In the genomic region with DNA sequence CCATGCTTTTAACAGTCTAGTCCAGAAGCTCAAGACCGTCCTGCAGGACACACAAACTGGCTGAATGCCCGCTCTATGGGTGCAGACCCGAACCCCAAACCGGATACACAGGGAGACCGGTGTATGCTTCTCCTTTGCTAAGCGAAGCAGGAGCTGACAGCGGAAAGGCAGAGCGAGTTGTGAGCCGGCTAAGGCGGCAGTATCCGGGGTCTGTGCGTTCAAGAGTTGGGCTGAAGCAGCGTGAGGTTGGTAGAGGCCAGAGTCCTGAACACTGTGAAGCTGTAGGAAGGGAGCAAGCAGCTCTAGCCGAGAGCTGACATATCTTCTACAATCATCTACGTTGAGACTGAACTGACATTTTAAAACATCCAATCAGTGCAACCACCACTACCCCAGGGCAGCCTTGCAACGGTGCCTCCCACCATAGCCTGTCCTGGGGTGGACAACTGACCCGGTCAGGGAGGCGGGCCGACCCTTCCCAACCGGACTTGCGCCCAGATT, we compare ENCODE assay signal across 9 mouse cellular contexts. TPM values are rescaled to one million over a fixed set of nuclear protein-coding genes. Genes with fewer than 3 reads are reported as not detected.
DNase-seq lines count a peak whose midpoint lies in the region; ATAC-seq and TF ChIP-seq lines count a peak whose summit lies in the region.
"Had no signal": no experiment of that assay in that cellular context is flagged by ENCODE, and none has a peak within 500 bp of the region (broad histone marks: within the 10 kb centered on the region; RNA-seq: fewer than 3 reads in every experiment).

No protein-coding gene starts in this region.

- peaks cover 2% of the 10 kb centered on the region for H3K4me1 ChIP-seq in heart, adult 2 months (ENCODE audit: control insufficient read depth, insufficient read depth, low read length)
- H3K4me1 ChIP-seq in hindbrain, embryonic 12.5 days: peaks cover 12% of the 10 kb centered on the region
- peaks cover 21% of the 10 kb centered on the region for H3K4me1 ChIP-seq in liver, embryonic 15.5 days (replicated peaks)
- peaks cover 11% of the 10 kb centered on the region for H3K4me1 ChIP-seq in neural tube, embryonic 14.5 days (ENCODE audit: control insufficient read depth, insufficient read depth, low read length)

- H3K79me2 ChIP-seq in heart, adult 2 months (replicated peaks; ENCODE audit: control insufficient read depth, insufficient read depth, low read length): no peaks in the 10 kb centered on the region

- peak overlapping the region; percentile 96 for H3K27ac ChIP-seq in heart, adult 2 months
- H3K27ac ChIP-seq in hindbrain, embryonic 12.5 days: peak overlapping the region; percentile 94
- H3K27ac ChIP-seq in liver, embryonic 15.5 days (replicated peaks): peak overlapping the region; percentile 99
- H3K27ac ChIP-seq in neural tube, embryonic 14.5 days (ENCODE audit: low read depth, low read length): peak overlapping the region; percentile 62

- intact Hi-C loops in heart, adult 2 months (cut with DNase I): loop anchor here (1.0 to 10.0 kb wide), 4 partner anchors 43 to 513 kb away; a partner anchor contains a TSS
- intact Hi-C loops in heart, postnatal 10 days (cut with DNase I): loop anchor here (1.0 to 5.0 kb wide), 3 partner anchors 43 to 176 kb away; a partner anchor contains a TSS

- no peak; the same call in 1 of the 2 replicates for TF ChIP-seq POLR2A in heart, adult 2 months (IDR thresholded peaks at IDR 0.05; ENCODE audit: insufficient read depth, low read depth, low read length)

- no peak for TF ChIP-seq CTCF in heart, adult 2 months (IDR thresholded peaks at IDR 0.05)

- H3K4me2 ChIP-seq in hindbrain, embryonic 12.5 days (replicated peaks): peak overlapping the region; percentile 81
- peak overlapping the region; percentile 98 for H3K4me2 ChIP-seq in liver, embryonic 15.5 days
- H3K4me2 ChIP-seq in neural tube, embryonic 14.5 days (ENCODE audit: low read depth, low read length): peak overlapping the region; percentile 87

- 0 out of 2 replicates have a peak, but pooled peaks cover 3% of the 10 kb centered on the region for H3K36me3 ChIP-seq in heart, adult 2 months (ENCODE audit: control insufficient read depth, insufficient read depth, low read length)
- peaks cover 21% of the 10 kb centered on the region for H3K36me3 ChIP-seq in hindbrain, embryonic 12.5 days
- peaks cover 32% of the 10 kb centered on the region for H3K36me3 ChIP-seq in liver, embryonic 15.5 days (replicated peaks)
- peaks cover 7% of the 10 kb centered on the region for H3K36me3 ChIP-seq in neural tube, embryonic 14.5 days (ENCODE audit: control insufficient read depth, insufficient read depth, low read length)

- 1% methylated on average over 21 of the region's 21 CpGs for WGBS in heart, adult 2 months
- WGBS in hindbrain, embryonic 12.5 days: 2% methylated on average over 21 of the region's 21 CpGs
- WGBS in liver, embryonic 15.5 days (ENCODE audit: insufficient replicate concordance): 1% methylated on average over 21 of the region's 21 CpGs
- 3% methylated on average over 21 of the region's 21 CpGs for WGBS in neural tube, embryonic 14.5 days

- H3K27me3 ChIP-seq in heart, adult 2 months (ENCODE audit: control insufficient read depth, insufficient read depth, low read length): no peaks in the 10 kb centered on the region
- H3K27me3 ChIP-seq in hindbrain, embryonic 12.5 days: no peaks in the 10 kb centered on the region
- no peaks in the 10 kb centered on the region for H3K27me3 ChIP-seq in liver, embryonic 15.5 days
- H3K27me3 ChIP-seq in neural tube, embryonic 14.5 days (ENCODE audit: control insufficient read depth, insufficient read depth, low read length): no peaks in the 10 kb centered on the region

- ATAC-seq in CD4-positive, CD25-positive, alpha-beta regulatory T cell, adult 4 months: peak; percentile 21
- ATAC-seq in hindbrain, embryonic 12.5 days (ENCODE audit: low FRiP score): peak; percentile 82
- peak; percentile 3; the same call in 1 of the 2 replicates for ATAC-seq in liver, embryonic 15.5 days (ENCODE audit: insufficient read depth)
- no peak for ATAC-seq in neural tube, embryonic 14.5 days (ENCODE audit: low read depth)
- ATAC-seq in monocyte, adult 5-6 weeks (replicated peaks; ENCODE audit: insufficient number of reproducible peaks, low FRiP score, low TSS enrichment, poor library complexity, severe bottlenecking): no peak; the same call in 1 of the 2 replicates

- peak overlapping the region; percentile 77 for H3K9ac ChIP-seq in heart, adult 2 months (ENCODE audit: low read depth, low read length)
- peak overlapping the region; percentile 82 for H3K9ac ChIP-seq in hindbrain, embryonic 12.5 days
- peak overlapping the region; percentile 82 for H3K9ac ChIP-seq in liver, embryonic 15.5 days
- H3K9ac ChIP-seq in neural tube, embryonic 14.5 days (replicated peaks; ENCODE audit: low read depth, low read length): peak overlapping the region; percentile 51

- H3K9me3 ChIP-seq in hindbrain, embryonic 12.5 days (replicated peaks): no peaks in the 10 kb centered on the region
- H3K9me3 ChIP-seq in liver, embryonic 15.5 days (replicated peaks): no peaks in the 10 kb centered on the region
- H3K9me3 ChIP-seq in neural tube, embryonic 14.5 days (ENCODE audit: control insufficient read depth, low read length): no peaks in the 10 kb centered on the region

- peak overlapping the region; percentile 73 for H3K4me3 ChIP-seq in heart, adult 2 months
- H3K4me3 ChIP-seq in hindbrain, embryonic 12.5 days: peak overlapping the region; percentile 62
- peak overlapping the region; percentile 85 for H3K4me3 ChIP-seq in liver, embryonic 15.5 days (replicated peaks)
- peak overlapping the region; percentile 66 for H3K4me3 ChIP-seq in neural tube, embryonic 14.5 days (ENCODE audit: low read depth, low read length)

- no peak for TF ChIP-seq EP300 in heart, adult 2 months (IDR thresholded peaks at IDR 0.05; ENCODE audit: insufficient read depth, low read depth, low read length)

- no peak for DNase-seq in heart, adult 2 months
- no peak for DNase-seq in heart, postnatal 10 days
- DNase-seq in cerebellum, postnatal 10 days: peak; percentile 64 to 68

RNA-seq across cellular contexts. Expression of a gene that starts 0.5 kb away (rescaled TPM):
- total RNA-seq in heart, adult 2 months (2021): 1 to 10 TPM; 3.3 to 3.4 TPM
- polyA plus RNA-seq in heart, adult 2 months (2012; rRNA removed): 2.8 and 5.0 TPM in 2 replicates
- total RNA-seq in heart, postnatal 10 days (2021): 1 to 10 TPM; 6.0 to 6.6 TPM
- polyA plus RNA-seq in CD4-positive, CD25-positive, alpha-beta regulatory T cell, adult 4 months (2017; shearing (Covaris generic)): 10 to 100 TPM; 24.0 to 27.5 TPM
- 10.3 and 10.4 TPM in 2 replicates for polyA plus RNA-seq in hindbrain, embryonic 12.5 days (2016; fragmentation: Nextera tagmentation; extraction: Ambion mirVana)
- 2.5 and 2.8 TPM in 2 replicates for polyA plus RNA-seq in liver, embryonic 15.5 days (2015; fragmentation: Nextera tagmentation; extraction: Ambion mirVana)
- 8.7 and 9.0 TPM in 2 replicates for polyA plus RNA-seq in neural tube, embryonic 14.5 days (2014; fragmentation: Nextera tagmentation; extraction: Ambion mirVana)
- total RNA-seq in monocyte, adult 5-6 weeks (2017): 13.1 to 21.7 TPM (median 14.7 TPM) in 3 replicates

RNA-seq across cellular contexts. Expression of a gene that starts 42.5 kb away (rescaled TPM):
- total RNA-seq in heart, adult 2 months (2021): 10 to 100 TPM; 79.2 to 81.7 TPM
- 86.7 and 111 TPM in 2 replicates for polyA plus RNA-seq in heart, adult 2 months (2012; rRNA removed)
- total RNA-seq in heart, postnatal 10 days (2021): 100 to 1,000 TPM; 125 to 126 TPM
- polyA plus RNA-seq in CD4-positive, CD25-positive, alpha-beta regulatory T cell, adult 4 months (2017; shearing (Covaris generic)): 10 to 100 TPM; 69.2 to 98.9 TPM
- 123 and 127 TPM in 2 replicates for polyA plus RNA-seq in hindbrain, embryonic 12.5 days (2016; fragmentation: Nextera tagmentation; extraction: Ambion mirVana)
- polyA plus RNA-seq in liver, embryonic 15.5 days (2015; fragmentation: Nextera tagmentation; extraction: Ambion mirVana): 48.0 and 48.5 TPM in 2 replicates
- 117 and 127 TPM in 2 replicates for polyA plus RNA-seq in neural tube, embryonic 14.5 days (2014; fragmentation: Nextera tagmentation; extraction: Ambion mirVana)
- 131 to 170 TPM (median 150 TPM) in 3 replicates for total RNA-seq in monocyte, adult 5-6 weeks (2017)

RNA-seq across cellular contexts. Expression of a gene that starts 55.9 kb away (rescaled TPM):
- total RNA-seq in heart, adult 2 months (2021): not detected
- polyA plus RNA-seq in heart, adult 2 months (2012; rRNA removed): not detected in 2 replicates
- not detected for total RNA-seq in heart, postnatal 10 days (2021)
- polyA plus RNA-seq in CD4-positive, CD25-positive, alpha-beta regulatory T cell, adult 4 months (2017; shearing (Covaris generic)): not detected
- polyA plus RNA-seq in hindbrain, embryonic 12.5 days (2016; fragmentation: Nextera tagmentation; extraction: Ambion mirVana): 2.8 and 3.2 TPM in 2 replicates
- not detected in 2 replicates for polyA plus RNA-seq in liver, embryonic 15.5 days (2015; fragmentation: Nextera tagmentation; extraction: Ambion mirVana)
- 0.44 and 0.74 TPM in 2 replicates for polyA plus RNA-seq in neural tube, embryonic 14.5 days (2014; fragmentation: Nextera tagmentation; extraction: Ambion mirVana)
- total RNA-seq in monocyte, adult 5-6 weeks (2017): not detected in 3 replicates
- total RNA-seq: heart, postnatal 14 days had no signal

Comparison
In these comparisons a context has a peak if more than half of its experiments do, and no peak if none do; other contexts are left out.
1. DNase-seq: peak in cerebellum, postnatal 10 days (2 of 2); none in heart, adult 2 months (0 of 2) and heart, postnatal 10 days (0 of 2).
2. ATAC-seq: peak in CD4-positive, CD25-positive, alpha-beta regulatory T cell, adult 4 months (single experiment), hindbrain, embryonic 12.5 days (single experiment) and liver, embryonic 15.5 days (single experiment); none in neural tube, embryonic 14.5 days (single experiment) and monocyte, adult 5-6 weeks (single experiment).
3. Peak in every context shown above with its lines, with median percentiles within 50 percentile points of each other: H3K27ac ChIP-seq, H3K4me3 ChIP-seq, H3K9ac ChIP-seq and H3K4me2 ChIP-seq.